Mouse (Mus musculus) megakaryocyte, embryonic 14.5 days (primary cell): ENCODE results near the gene Scyl3.

Experiments used
- FLI1 ChIP-seq: IDR thresholded peaks from 2 replicates; pipeline ENCODE4 v1.6.1; 2012; ENCODE audit warnings: low read length, inconsistent platforms, mixed read lengths
- GATA1 ChIP-seq: IDR thresholded peaks from 3 replicates; pipeline ENCODE4 v1.6.1; 2012; ENCODE audit warnings: mixed read lengths, low read length, inconsistent platforms, borderline replicate concordance

DNA sequence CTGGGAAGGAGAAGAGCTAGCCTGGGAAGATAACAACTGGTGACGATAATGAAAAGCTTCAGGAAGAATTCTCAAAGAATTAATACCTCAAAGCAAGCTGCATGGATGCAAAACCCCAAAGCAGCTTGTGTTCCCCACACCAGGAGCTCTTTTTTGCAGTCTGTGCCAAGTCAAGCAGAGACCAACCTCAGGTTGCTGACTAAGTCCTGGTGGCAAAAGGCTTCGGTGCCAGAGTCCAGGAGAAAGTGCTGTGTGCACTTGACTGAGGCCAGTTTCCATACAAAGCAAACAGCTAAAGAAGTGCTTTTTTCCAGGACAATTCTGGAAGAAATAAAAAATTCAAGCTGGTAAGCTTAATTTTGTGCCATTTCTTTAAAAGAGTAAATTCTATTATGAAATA, 24.5 kb downstream of the Scyl3 start:
- TF ChIP-seq GATA1 (no peak), FLI1 (no peak)
